11 mouse cellular contexts compared by ENCODE assay signal in the genomic region with DNA sequence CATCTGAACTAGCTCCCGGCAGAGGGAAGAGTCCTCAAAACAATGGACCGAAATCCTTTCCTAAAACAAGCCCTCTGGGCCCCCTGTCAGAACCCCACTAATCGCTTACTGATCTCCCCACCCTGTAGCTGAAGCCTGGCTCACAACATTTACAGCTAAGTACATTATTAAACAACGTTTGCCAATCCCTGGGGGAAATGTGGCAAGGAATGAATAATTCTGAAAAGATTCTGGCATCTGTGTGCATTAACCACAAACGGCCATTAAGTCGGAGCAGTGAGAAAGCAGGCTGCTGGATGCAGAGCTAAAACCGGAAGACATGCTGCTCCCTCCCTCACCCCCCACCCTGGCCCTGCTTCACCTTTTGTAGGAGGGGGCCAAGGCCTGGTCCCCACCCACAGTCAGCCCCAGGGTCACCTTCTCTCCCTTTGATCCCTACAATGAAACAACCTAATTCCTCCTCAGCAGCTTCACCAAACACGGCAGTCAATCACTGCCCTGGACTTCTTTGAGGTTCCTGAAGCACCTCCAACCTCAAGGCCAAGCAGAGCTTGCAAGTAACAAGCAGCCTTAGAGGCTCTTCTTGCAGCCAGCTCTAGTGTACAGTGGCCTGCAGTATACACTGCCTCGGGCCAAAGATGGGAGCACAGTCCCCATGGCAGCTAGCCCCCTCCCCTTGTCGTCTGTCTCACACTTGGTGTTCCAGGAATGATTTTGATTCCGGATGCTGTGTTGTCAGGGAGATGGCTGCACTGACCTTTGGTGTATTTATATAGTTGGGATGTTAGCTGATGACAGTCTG.
DNase-seq lines count a peak whose midpoint lies in the region; ATAC-seq lines count a peak whose summit lies in the region.
"Had no signal": no experiment of that assay in that cellular context is flagged by ENCODE, and none has a peak within 500 bp of the region (broad histone marks: within the 10 kb centered on the region; RNA-seq: fewer than 3 reads in every experiment).

No protein-coding gene starts in this region.

- H3K4me2 ChIP-seq in hindbrain, embryonic 13.5 days: no peak overlapping the region
- no peak overlapping the region for H3K4me2 ChIP-seq in midbrain, embryonic 15.5 days

- peak overlapping the region; percentile 78 for H3K27ac ChIP-seq in hindbrain, embryonic 13.5 days
- peak overlapping the region; percentile 65 for H3K27ac ChIP-seq in midbrain, embryonic 15.5 days
- H3K27ac ChIP-seq: macrophage had no signal

- WGBS in hindbrain, embryonic 13.5 days: 19% methylated on average over 11 of the region's 11 CpGs
- WGBS in midbrain, embryonic 15.5 days: 17% methylated on average over 11 of the region's 11 CpGs

- intact Hi-C loops in heart, postnatal 10 days (cut with DNase I): no loop called here

- peak; percentile 39; the same call in 1 of the 2 replicates for ATAC-seq in hindbrain, embryonic 13.5 days (ENCODE audit: low FRiP score)
- ATAC-seq in midbrain, embryonic 15.5 days (replicated peaks): peak; percentile 81
- ATAC-seq in cerebellum, adult (ENCODE audit: insufficient number of reproducible peaks, low FRiP score, low TSS enrichment): no peak

- DNase-seq in Muller cell, postnatal 12 days (ENCODE audit: inconsistent ontology term): peak; percentile 69
- DNase-seq in embryo, embryonic 10.5 days (ENCODE audit: low spot score): peak; percentile 6
- no peak for DNase-seq in testis, postnatal 14 days (ENCODE audit: low spot score)
- no peak for DNase-seq in heart, postnatal 10 days
- DNase-seq: layer of hippocampus, adult 9-11 months; thymus, postnatal 25 days had no signal

- H3K9ac ChIP-seq in hindbrain, embryonic 13.5 days: peak overlapping the region; percentile 9; the same call in 1 of the 2 replicates
- H3K9ac ChIP-seq in midbrain, embryonic 15.5 days: no peak overlapping the region

- peaks cover 15% of the 10 kb centered on the region for H3K4me1 ChIP-seq in hindbrain, embryonic 13.5 days (replicated peaks)
- peaks cover 14% of the 10 kb centered on the region for H3K4me1 ChIP-seq in midbrain, embryonic 15.5 days

- H3K27me3 ChIP-seq in hindbrain, embryonic 13.5 days: no peaks in the 10 kb centered on the region
- H3K27me3 ChIP-seq in midbrain, embryonic 15.5 days (replicated peaks): no peaks in the 10 kb centered on the region

- no peaks in the 10 kb centered on the region for H3K36me3 ChIP-seq in hindbrain, embryonic 13.5 days
- H3K36me3 ChIP-seq in midbrain, embryonic 15.5 days (replicated peaks): no peaks in the 10 kb centered on the region

- no peak overlapping the region for H3K4me3 ChIP-seq in hindbrain, embryonic 13.5 days
- no peak overlapping the region for H3K4me3 ChIP-seq in midbrain, embryonic 15.5 days
- H3K4me3 ChIP-seq: erythroblast, embryonic 14.5 days had no signal

- peaks cover 8% of the 10 kb centered on the region for H3K9me3 ChIP-seq in hindbrain, embryonic 13.5 days
- 0 out of 2 replicates have a peak, but pooled peaks cover 4% of the 10 kb centered on the region for H3K9me3 ChIP-seq in midbrain, embryonic 15.5 days

Comparison
In these comparisons a context has a peak if more than half of its experiments do, and no peak if none do; other contexts are left out.
1. DNase-seq: peak in Muller cell, postnatal 12 days (single experiment) and embryo, embryonic 10.5 days (single experiment); none in testis, postnatal 14 days (single experiment) and heart, postnatal 10 days (0 of 2).